Mouse (Mus musculus): Measurements from ENCODE around the gene Klhl29.

- no peak for TF ChIP-seq POLR2A (IDR thresholded peaks at IDR 0.05; ENCODE audit: low read depth, low read length)
- TF ChIP-seq CTCF (conservative IDR thresholded peaks at IDR 0.05; ENCODE audit: insufficient read depth, insufficient read length, low read depth, low read length), result no peak
These were observed 30.4 kb downstream of the Klhl29 start for GRCm38 (mm10) chr12:5345088-5345487.
